Mouse (Mus musculus): ENCODE data around the gene Thg1l.
A peak's percentile ranks its signal among the peaks of the same experiment; 100 is the strongest.

The Thg1l gene

DNA sequence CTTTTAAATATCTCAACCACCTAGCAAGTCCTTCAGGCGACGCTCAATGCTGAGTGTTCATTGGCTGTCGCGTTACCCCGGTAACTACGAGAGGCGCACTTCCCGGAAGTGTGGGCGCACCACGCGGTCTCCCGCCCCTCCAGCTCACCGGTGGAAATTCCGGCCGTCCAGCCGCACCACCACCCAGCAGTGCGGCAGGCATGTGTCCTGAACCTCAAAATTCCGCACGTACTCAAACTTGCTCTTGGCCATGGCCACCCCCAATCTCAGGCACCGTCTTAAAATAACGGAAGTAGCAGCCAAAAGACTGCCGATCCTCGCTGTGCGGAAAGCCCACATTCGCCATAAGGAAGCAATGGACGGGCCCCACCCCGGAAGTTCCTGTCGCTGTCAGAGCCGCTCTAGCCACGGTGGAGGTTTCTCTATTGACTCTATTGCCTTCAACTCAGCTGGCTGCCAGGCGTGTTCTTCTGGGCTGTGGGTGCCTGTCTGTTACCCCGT is at the start of gene Thg1l:
Gene Thg1l (minus strand): TSS at position 368 of the 501 bp plus-strand sequence.
- peak; percentile 58 to 84 for DNase-seq (ENCODE audit: low spot score in 2 of 2)

DNA sequence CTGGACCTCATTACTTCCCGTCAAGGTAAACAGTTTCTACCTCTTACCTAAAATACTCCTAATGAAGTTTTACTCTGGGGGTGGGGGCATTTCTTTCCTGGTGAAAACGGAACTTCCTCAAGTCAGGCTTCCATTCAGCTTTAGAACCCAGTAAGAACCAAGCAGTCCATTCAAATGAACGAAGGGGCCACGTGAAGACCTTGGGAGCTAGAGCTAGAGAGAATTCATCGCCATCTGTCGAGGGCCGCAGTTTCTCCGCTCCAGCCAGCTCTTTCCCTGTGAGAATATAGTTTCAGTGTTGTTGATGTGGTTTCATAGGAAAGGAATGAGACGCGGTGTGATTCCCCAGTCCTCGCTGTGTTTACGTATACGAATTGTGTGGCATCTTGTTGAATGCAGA is 36.8 kb upstream of the Thg1l start:
- DNase-seq (ENCODE audit: low spot score in 2 of 2): no peak

DNA sequence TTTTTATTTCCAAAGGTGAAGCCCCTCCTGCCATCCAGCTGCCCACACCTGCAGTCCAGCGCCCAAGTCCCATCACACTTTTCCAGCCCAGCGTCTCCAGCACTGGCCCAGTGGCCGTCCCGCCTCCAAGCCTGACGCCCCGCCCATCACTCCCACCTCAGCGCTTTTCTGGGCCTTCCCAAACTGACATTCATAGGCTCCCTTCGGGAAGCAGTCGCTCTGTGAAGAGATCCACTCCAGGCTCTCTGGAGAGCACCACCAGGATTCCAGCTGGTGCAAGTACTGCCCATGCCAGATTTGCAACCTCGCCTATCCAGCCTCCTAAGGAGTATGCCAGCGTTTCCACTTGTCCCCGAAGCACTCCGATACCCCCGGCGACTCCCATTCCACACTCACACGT is 36.3 kb upstream of the Thg1l start:
- DNase-seq (ENCODE audit: low spot score in 2 of 2): no peak

GRCm38 (mm10) chr11:45980893-45981253 is 25.6 kb upstream of the Thg1l start:
- DNase-seq (ENCODE audit: low spot score in 2 of 2): no peak

DNA sequence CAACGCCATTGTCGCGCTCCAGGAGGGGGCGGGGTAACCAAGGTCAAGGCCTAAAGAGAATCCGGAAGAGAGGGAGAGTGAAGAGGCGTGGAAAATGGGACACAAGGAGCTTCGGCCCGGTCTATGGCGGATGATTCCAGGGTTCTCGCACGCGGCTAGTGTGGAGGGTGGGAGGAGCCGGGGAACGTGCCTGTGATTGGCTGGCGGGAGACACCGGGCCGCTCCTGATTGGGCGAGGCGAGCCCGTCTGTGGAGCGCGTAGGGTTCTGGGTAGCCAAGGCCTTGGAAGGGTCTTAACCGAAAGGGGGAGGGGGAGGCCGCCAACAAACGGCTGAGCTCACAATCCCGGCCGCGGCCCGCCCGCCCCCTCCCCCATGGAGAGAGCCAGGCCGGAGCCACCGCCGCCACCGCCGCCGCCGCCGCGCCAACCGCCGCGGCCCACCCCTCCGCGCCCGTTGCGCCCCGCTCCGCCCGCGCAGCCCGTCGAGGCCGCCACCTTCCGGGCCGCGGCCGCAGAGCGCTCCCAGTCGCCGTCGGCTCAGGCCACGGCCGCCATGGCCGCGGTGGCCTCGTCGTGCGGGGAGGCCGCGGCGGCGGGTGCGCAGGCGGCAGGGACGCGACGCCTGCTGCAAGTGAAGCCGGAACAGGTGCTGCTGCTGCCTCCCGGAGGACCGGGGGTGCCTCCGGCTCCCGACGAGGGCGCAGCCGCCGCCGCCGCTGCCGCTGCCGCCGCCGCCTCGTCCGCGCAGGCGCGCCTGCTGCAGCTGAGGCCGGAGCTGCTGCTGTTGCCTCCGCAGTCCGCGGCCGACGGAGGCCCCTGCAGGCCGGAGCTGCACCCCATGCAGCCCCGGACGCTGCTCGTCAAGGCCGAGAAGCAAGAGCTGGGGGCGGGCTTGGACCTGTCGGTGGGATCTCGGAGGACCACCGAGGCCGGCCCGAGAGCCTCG is 24.9 kb upstream of the Thg1l start, which contains the start of gene Sox30:
Gene Sox30 (plus strand): TSS at position 365 of the 947 bp plus-strand sequence.
- peak; percentile 36 to 67 for DNase-seq (ENCODE audit: low spot score in 2 of 2)

GRCm38 (mm10) chr11:45976061-45976460 is 20.8 kb upstream of the Thg1l start:
- DNase-seq (ENCODE audit: low spot score in 2 of 2): no peak

DNA sequence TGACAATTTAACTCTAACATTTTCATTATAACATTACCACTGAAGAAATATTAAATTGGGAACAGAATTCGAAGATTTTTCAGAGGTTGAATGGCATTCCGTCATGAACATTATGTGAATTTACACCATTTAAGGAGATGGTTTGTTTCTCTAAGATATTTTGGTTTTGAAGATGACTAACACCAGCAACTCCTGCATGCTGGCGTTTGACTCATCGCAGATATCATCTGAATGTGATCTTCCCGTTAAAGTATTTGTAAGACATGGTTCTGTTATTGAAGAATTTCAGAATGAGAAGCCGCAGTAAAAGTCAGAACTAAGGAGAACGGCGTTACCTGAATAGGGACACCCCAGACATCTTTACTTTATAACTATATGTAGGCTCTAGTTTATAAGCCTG is 19.2 kb upstream of the Thg1l start:
- no peak for DNase-seq (ENCODE audit: low spot score in 2 of 2)

GRCm38 (mm10) chr11:45973635-45974034 is 18.3 kb upstream of the Thg1l start:
- DNase-seq (ENCODE audit: low spot score in 2 of 2): no peak

DNA sequence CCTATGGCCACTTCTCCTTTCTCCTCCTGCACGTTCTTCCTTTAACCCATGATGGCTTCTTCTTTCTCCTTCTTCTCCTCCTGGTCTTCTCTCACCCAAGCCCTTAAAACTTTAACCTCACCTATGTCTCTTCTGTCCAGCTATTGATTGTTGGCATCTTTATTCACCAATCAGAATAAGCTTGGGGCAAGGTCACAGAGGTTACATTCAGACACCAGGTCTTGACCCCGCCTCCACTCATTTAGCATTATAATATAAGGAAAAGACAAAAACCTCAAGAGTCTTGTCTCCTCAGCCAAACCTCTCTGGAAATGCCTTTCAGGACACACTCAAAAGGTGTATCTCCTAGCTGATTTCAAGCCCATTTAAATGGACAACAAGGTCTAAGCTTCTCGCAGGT is 13.2 kb upstream of the Thg1l start:
- no peak for DNase-seq (ENCODE audit: low spot score in 2 of 2)

GRCm38 (mm10) chr11:45966896-45967295 is 11.6 kb upstream of the Thg1l start:
- DNase-seq (ENCODE audit: low spot score in 2 of 2): no peak

- DNase-seq (ENCODE audit: low spot score in 2 of 2): no peak
Observed at GRCm38 (mm10) chr11:45960003-45960402, 4.7 kb upstream of the Thg1l start.

GRCm38 (mm10) chr11:45959598-45959997 is 4.3 kb upstream of the Thg1l start:
- DNase-seq (ENCODE audit: low spot score in 2 of 2): no peak

DNA sequence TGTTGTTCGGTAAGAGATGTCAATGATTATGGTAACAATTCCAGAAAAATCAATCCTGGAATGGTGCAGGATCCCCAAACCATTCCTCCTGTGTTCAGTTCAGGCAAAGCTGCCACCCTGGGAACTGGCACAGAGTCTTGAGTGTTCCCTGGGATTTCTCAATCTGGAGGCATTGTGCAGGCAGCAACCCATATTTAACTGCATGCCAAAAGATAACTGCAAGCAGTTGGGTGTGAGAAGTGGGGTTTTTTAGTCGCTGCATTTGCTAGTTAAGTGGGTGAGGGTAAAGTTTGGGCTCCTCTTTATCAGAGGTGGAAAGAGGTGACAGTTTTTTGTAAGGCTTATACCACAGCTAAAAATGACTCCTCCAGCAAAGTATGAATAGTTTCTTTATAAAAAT is 7.8 kb downstream of the Thg1l start:
- DNase-seq (ENCODE audit: low spot score in 2 of 2): no peak

GRCm38 (mm10) chr11:45946796-45947195 is 8.5 kb downstream of the Thg1l start:
- DNase-seq (ENCODE audit: low spot score in 2 of 2): no peak

GRCm38 (mm10) chr11:45944643-45945156 is 10.6 kb downstream of the Thg1l start, which contains the start of gene Lsm11:
Gene Lsm11 (minus strand): TSS chr11:45944935.
- DNase-seq (ENCODE audit: low spot score in 2 of 2): peak; percentile 99

- no peak for DNase-seq (ENCODE audit: low spot score in 2 of 2)
Observed at GRCm38 (mm10) chr11:45943891-45944642, 11.2 kb downstream of the Thg1l start.

DNA sequence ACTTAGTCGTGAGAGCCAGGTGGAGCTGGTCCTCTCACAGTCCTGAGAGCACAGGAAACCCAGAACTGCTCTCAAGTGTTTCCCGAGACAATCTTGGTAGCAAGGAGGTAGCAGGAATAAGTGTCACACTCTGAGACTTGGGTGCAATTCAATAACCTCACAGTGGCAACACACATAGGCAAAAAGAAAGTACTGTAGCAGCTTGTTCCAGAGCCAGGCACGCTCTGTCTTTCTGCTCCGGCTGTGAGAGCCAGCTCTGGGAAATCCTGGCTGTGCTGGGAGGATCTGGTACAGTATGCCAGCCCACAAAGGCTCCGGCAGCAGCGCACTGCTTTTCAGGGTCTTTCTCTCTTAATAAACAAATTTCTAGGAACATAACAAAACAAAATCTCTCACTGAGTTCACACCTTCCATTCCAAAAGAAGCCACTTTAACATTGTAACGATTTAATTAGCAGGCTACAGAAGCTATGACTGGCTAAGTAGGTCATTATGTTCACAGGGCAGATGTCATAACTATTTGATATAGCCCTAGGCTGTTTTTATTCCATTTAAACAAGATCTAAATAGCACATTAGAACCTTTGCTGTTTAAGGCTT is 12.1 kb downstream of the Thg1l start:
- DNase-seq (ENCODE audit: low spot score in 2 of 2): no peak

- no peak for DNase-seq (ENCODE audit: low spot score in 2 of 2)
Observed at GRCm38 (mm10) chr11:45942281-45942680, 13.0 kb downstream of the Thg1l start.

DNA sequence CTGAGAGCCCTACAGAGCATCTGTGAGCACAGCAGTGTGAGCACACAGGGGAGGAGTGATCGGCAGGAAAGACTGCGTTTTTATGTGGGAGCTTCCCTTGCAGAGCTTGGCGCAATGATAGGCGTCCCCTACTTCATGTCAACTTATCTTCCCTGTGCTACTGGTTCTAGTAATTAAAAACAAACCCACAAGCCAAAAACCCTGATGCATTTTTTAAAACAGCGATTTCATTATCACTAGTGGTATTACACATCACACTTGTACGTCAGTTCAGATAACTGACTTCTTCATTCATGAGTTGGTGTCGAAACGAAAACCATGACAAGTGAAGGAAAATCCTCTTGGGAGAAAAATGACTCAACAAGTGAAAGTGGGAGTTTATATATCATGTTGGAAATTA is 16.4 kb downstream of the Thg1l start:
- DNase-seq (ENCODE audit: low spot score in 2 of 2): no peak

DNA sequence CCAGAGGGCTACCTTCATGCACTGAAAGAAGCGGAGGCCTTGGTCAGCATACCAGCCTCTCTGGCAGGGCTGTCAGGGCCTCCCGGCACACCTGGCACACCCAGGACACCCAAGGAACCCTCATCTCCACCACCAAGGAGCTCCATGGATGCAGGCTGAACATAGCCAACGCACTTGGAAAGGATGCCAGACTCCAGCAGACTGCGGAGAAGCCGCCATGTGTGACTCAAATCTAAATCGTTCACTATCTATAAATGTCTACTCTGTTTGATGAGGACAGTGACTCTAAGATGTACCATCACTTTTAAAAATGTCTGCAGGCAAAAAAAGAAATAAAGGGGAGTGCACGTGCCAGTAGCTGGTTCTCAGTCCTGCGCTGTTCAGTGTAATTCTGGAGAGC is 17.8 kb downstream of the Thg1l start:
- DNase-seq (ENCODE audit: low spot score in 2 of 2): no peak

DNA sequence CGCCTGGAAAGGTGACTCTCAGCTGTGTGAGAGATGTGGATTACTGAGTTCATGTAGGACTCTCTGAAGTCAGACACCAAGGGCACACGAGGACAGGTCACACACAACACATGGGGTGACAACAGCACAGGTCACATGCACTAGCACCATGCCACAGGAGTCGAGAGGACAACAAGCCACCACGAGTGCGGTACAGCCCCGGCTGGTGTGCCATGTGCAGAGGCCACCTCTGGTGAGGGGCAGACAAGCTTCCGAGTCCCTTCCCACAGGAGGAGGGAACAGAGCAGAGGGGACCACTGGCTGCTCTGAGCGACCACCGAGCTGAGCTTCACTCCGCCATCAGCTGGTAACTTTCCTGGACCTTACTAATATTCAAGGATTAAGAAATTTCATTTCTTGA is 22.5 kb downstream of the Thg1l start:
- no peak for DNase-seq (ENCODE audit: low spot score in 2 of 2)

GRCm38 (mm10) chr11:45929541-45929940 is 25.8 kb downstream of the Thg1l start:
- DNase-seq (ENCODE audit: low spot score in 2 of 2): no peak

Measured in cerebellum, postnatal 4 days (tissue).